Mouse (Mus musculus): Measurements from ENCODE around the gene Mdk. TPM values are rescaled to one million over a fixed set of nuclear protein-coding genes. Genes with fewer than 3 reads are reported as not detected.

The Mdk gene
- polyA plus RNA-seq, 1 experiment = 1.8 TPM

- Histone ChIP-seq H3K27ac (replicated peaks; ENCODE audit: low read depth, low read length) (peak overlapping the region; percentile 71), H3K4me1 (ENCODE audit: control insufficient read depth, insufficient read depth, insufficient read length, low read length) (peaks cover 43% of the 10 kb centered on the region), H3K4me3 (ENCODE audit: insufficient read depth, low read depth, low read length) (peak overlapping the region; percentile 54; the same call in 1 of the 2 replicates)
Observed at GRCm38 (mm10) chr2:91948792-91949241, 16.7 kb upstream of the Mdk start.

GRCm38 (mm10) chr2:91948151-91948509 lies 16.0 kb upstream of the Mdk start:
- Histone ChIP-seq H3K4me3 (ENCODE audit: insufficient read depth, low read depth, low read length) (peak overlapping the region; percentile 9), H3K4me1 (ENCODE audit: control insufficient read depth, insufficient read depth, insufficient read length, low read length) (peaks cover 43% of the 10 kb centered on the region), H3K27ac (replicated peaks; ENCODE audit: low read depth, low read length) (peak overlapping the region; percentile 58)

GRCm38 (mm10) chr2:91947397-91948150 lies 15.5 kb upstream of the Mdk start:
- peak overlapping the region; percentile 9 for H3K4me3 ChIP-seq (ENCODE audit: insufficient read depth, low read depth, low read length)
- H3K4me1 ChIP-seq (ENCODE audit: control insufficient read depth, insufficient read depth, insufficient read length, low read length) = peaks cover 41% of the 10 kb centered on the region
- H3K27ac ChIP-seq (replicated peaks; ENCODE audit: low read depth, low read length) = peak overlapping the region; percentile 58

GRCm38 (mm10) chr2:91946836-91947235 lies 14.7 kb upstream of the Mdk start:
- Histone ChIP-seq H3K4me3 (ENCODE audit: insufficient read depth, low read depth, low read length) (no peak overlapping the region), H3K27ac (replicated peaks; ENCODE audit: low read depth, low read length) (no peak overlapping the region), H3K4me1 (ENCODE audit: control insufficient read depth, insufficient read depth, insufficient read length, low read length) (peaks cover 39% of the 10 kb centered on the region)

- Histone ChIP-seq H3K27ac (replicated peaks; ENCODE audit: low read depth, low read length) (no peak within 1 kb of the TSS), H3K4me3 (ENCODE audit: insufficient read depth, low read depth, low read length) (no peak within 1 kb of the TSS), H3K4me1 (ENCODE audit: control insufficient read depth, insufficient read depth, insufficient read length, low read length) (peaks cover 31% of the 10 kb centered on the region)
Observed at GRCm38 (mm10) chr2:91945483-91945882, 13.4 kb upstream of the Mdk start, which contains the start of gene Gm9821. Gene Gm9821 (plus strand): TSS chr2:91945703.

GRCm38 (mm10) chr2:91944170-91944950 lies 12.3 kb upstream of the Mdk start:
- Histone ChIP-seq H3K27ac (replicated peaks; ENCODE audit: low read depth, low read length) (no peak overlapping the region), H3K4me1 (ENCODE audit: control insufficient read depth, insufficient read depth, insufficient read length, low read length) (peaks cover 22% of the 10 kb centered on the region), H3K4me3 (ENCODE audit: insufficient read depth, low read depth, low read length) (no peak overlapping the region)

- peaks cover 6% of the 10 kb centered on the region for H3K4me1 ChIP-seq (ENCODE audit: control insufficient read depth, insufficient read depth, insufficient read length, low read length)
- no peak overlapping the region for H3K4me3 ChIP-seq (ENCODE audit: insufficient read depth, low read depth, low read length)
Observed at GRCm38 (mm10) chr2:91942356-91942755, 10.3 kb upstream of the Mdk start.

GRCm38 (mm10) chr2:91939303-91939935 lies 7.3 kb upstream of the Mdk start:
- Histone ChIP-seq H3K27ac (replicated peaks; ENCODE audit: low read depth, low read length) (no peak overlapping the region), H3K4me3 (ENCODE audit: insufficient read depth, low read depth, low read length) (no peak overlapping the region), H3K4me1 (ENCODE audit: control insufficient read depth, insufficient read depth, insufficient read length, low read length) (no peaks in the 10 kb centered on the region)

More at GRCm38 (mm10) chr2:91942356-91942755, 10.3 kb upstream of the Mdk start:
- H3K27ac ChIP-seq (replicated peaks; ENCODE audit: low read depth, low read length) = no peak overlapping the region

GRCm38 (mm10) chr2:91936154-91936553 lies 4.1 kb upstream of the Mdk start:
- Histone ChIP-seq H3K27ac (replicated peaks; ENCODE audit: low read depth, low read length) (no peak overlapping the region), H3K4me3 (ENCODE audit: insufficient read depth, low read depth, low read length) (no peak overlapping the region), H3K4me1 (ENCODE audit: control insufficient read depth, insufficient read depth, insufficient read length, low read length) (no peaks in the 10 kb centered on the region)

GRCm38 (mm10) chr2:91934826-91935525 lies 2.9 kb upstream of the Mdk start:
- no peak overlapping the region for H3K4me3 ChIP-seq (ENCODE audit: insufficient read depth, low read depth, low read length)
- no peaks in the 10 kb centered on the region for H3K4me1 ChIP-seq (ENCODE audit: control insufficient read depth, insufficient read depth, insufficient read length, low read length)
- H3K27ac ChIP-seq (replicated peaks; ENCODE audit: low read depth, low read length) = no peak overlapping the region

GRCm38 (mm10) chr2:91934016-91934415 lies 1.9 kb upstream of the Mdk start:
- no peak overlapping the region for H3K27ac ChIP-seq (replicated peaks; ENCODE audit: low read depth, low read length)
- no peak overlapping the region for H3K4me3 ChIP-seq (ENCODE audit: insufficient read depth, low read depth, low read length)
- H3K4me1 ChIP-seq (ENCODE audit: control insufficient read depth, insufficient read depth, insufficient read length, low read length) = no peaks in the 10 kb centered on the region

- no peak overlapping the region for H3K4me3 ChIP-seq (ENCODE audit: insufficient read depth, low read depth, low read length)
- H3K27ac ChIP-seq (replicated peaks; ENCODE audit: low read depth, low read length) = no peak overlapping the region
- H3K4me1 ChIP-seq (ENCODE audit: control insufficient read depth, insufficient read depth, insufficient read length, low read length) = no peaks in the 10 kb centered on the region
Observed at GRCm38 (mm10) chr2:91933471-91933870, 1.4 kb upstream of the Mdk start.

GRCm38 (mm10) chr2:91932737-91933350 lies 747 bp upstream of the Mdk start:
- no peaks in the 10 kb centered on the region; the same call in 1 of the 2 replicates for H3K4me1 ChIP-seq (ENCODE audit: control insufficient read depth, insufficient read depth, insufficient read length, low read length)
- H3K27ac ChIP-seq (replicated peaks; ENCODE audit: low read depth, low read length) = no peak overlapping the region
- H3K4me3 ChIP-seq (ENCODE audit: insufficient read depth, low read depth, low read length) = no peak overlapping the region

GRCm38 (mm10) chr2:91931328-91932159 lies 553 bp downstream of the Mdk start:
- Histone ChIP-seq H3K27ac (replicated peaks; ENCODE audit: low read depth, low read length) (no peak overlapping the region), H3K4me1 (ENCODE audit: control insufficient read depth, insufficient read depth, insufficient read length, low read length) (no peaks in the 10 kb centered on the region; the same call in 1 of the 2 replicates), H3K4me3 (ENCODE audit: insufficient read depth, low read depth, low read length) (0 out of 2 replicates have a peak overlapping the region, but pooled peaks have one; percentile 8)

All from brown adipose tissue, adult 24 weeks (tissue).